Mouse (Mus musculus) limb, embryonic 14.5 days (tissue): ENCODE data around the gene Ndufaf8. TPM values are rescaled to one million over a fixed set of nuclear protein-coding genes. Genes with fewer than 3 reads are reported as not detected.
A peak's percentile ranks its signal among the peaks of the same experiment; 100 is the strongest.

ENCODE experiments used
- ATAC-seq: fragments of 200-750 bp; cut with Nextera tagmentation; 2 replicates; pipeline ENCODE4 v1.8.0; 2017; ENCODE audit warnings: low read depth, moderate number of reproducible peaks, moderate TSS enrichment; ENCODE audit not compliant: low FRiP score
- DNase-seq: peaks from one replicate; pipeline ENCODE4 v3.0.0-alpha.2; 2015; ENCODE audit warnings: low spot score
- H3K27ac ChIP-seq: fragments of 300-500 bp; sonication (generic); replicated peaks from 2 replicates; pipeline ENCODE4 v1.5.1; 2014; ENCODE audit warnings: low read depth, mild to moderate bottlenecking, low read length, moderate library complexity, mixed read lengths
- H3K27me3 ChIP-seq: fragments of 300-500 bp; sonication (generic); 2 replicates; pipeline ENCODE4 v1.6.1; 2014; ENCODE audit warnings: low read length, mixed read lengths; ENCODE audit not compliant: control insufficient read depth, insufficient read depth
- H3K36me3 ChIP-seq: fragments of 300-500 bp; sonication (generic); 2 replicates; pipeline ENCODE4 v1.6.1; 2014; ENCODE audit warnings: mild to moderate bottlenecking, low read length, moderate library complexity, mixed read lengths; ENCODE audit not compliant: control insufficient read depth, insufficient read depth
- H3K4me1 ChIP-seq: fragments of 300-500 bp; sonication (generic); 2 replicates; pipeline ENCODE4 v1.6.1; 2014; ENCODE audit warnings: antibody characterized with exemption, low read length, mixed read lengths; ENCODE audit not compliant: control insufficient read depth, insufficient read depth
- H3K4me2 ChIP-seq: fragments of 300-500 bp; sonication (generic); replicated peaks from 2 replicates; pipeline ENCODE4 v1.6.1; 2014; ENCODE audit warnings: low read depth, mild to moderate bottlenecking, low read length, moderate library complexity; ENCODE audit not compliant: severe bottlenecking
- H3K4me3 ChIP-seq: fragments of 300-500 bp; sonication (generic); replicated peaks from 2 replicates; pipeline ENCODE4 v1.5.1; 2014; ENCODE audit warnings: low read length
- H3K9ac ChIP-seq: fragments of 300-500 bp; sonication (generic); 2 replicates; pipeline ENCODE4 v1.6.1; 2014; ENCODE audit warnings: mild to moderate bottlenecking, low read depth, low read length, moderate library complexity; ENCODE audit not compliant: severe bottlenecking
- H3K9me3 ChIP-seq: fragments of 300-500 bp; sonication (generic); 2 replicates; pipeline ENCODE4 v1.6.1; 2016; ENCODE audit warnings: low read length; ENCODE audit not compliant: control insufficient read depth
- POLR2A ChIP-seq: fragments of 200-500 bp; IDR thresholded peaks from 2 replicates; pipeline ENCODE4 v1.8.0; 2012; ENCODE audit warnings: inconsistent platforms, mild to moderate bottlenecking, moderate library complexity, borderline replicate concordance; ENCODE audit not compliant: insufficient read depth, insufficient read length; ENCODE audit errors: extremely low read depth
- WGBS: fragments of 180-500 bp; shearing (Covaris S2); extraction: QIAGEN DNeasy Blood & Tissue Kit; methylation state at CpG from one replicate; pipeline ENCODE4 v1.1.7; 2014; 5-methylcytosine and 5-hydroxymethylcytosine counted together
- microRNA-seq: library from miRNA; unstranded; fragments of <30 nt; microRNA quantifications from one replicate; pipeline ENCODE4, GENCODE M21; 2016
- polyA plus RNA-seq, 2 experiments: library from polyadenylated mRNA; depleted of rRNA in 1 of 2; stranded (reverse) in 1 of 2; unstranded in 1 of 2; fragments of >200 nt; fragmentation: Nextera tagmentation in 1 of 2; extraction: Ambion mirVana in 1 of 2; gene quantifications; 2 replicates each; pipeline versions ENCODE4 v1.2.1 to v1.2.3; 2012 to 2014

Ndufaf8 gene
- polyA plus RNA-seq, 2 experiments = 40.0 to 81.2 TPM

GRCm38 (mm10) chr11:120140255-120140654 lies 41.5 kb downstream of the Ndufaf8 start:
- WGBS = 70% methylated on average over 6 of the region's 6 CpGs
- H3K9ac ChIP-seq = no peak overlapping the region
- H3K27me3 ChIP-seq = no peaks in the 10 kb centered on the region
- H3K4me1 ChIP-seq = no peaks in the 10 kb centered on the region
- no peak for TF ChIP-seq POLR2A
- peaks cover 24% of the 10 kb centered on the region for H3K36me3 ChIP-seq
- H3K9me3 ChIP-seq = no peaks in the 10 kb centered on the region
- no peak for ATAC-seq
- no peak overlapping the region for H3K4me2 ChIP-seq
- no peak overlapping the region for H3K27ac ChIP-seq
- no peak overlapping the region for H3K4me3 ChIP-seq
- DNase-seq = no peak

DNA sequence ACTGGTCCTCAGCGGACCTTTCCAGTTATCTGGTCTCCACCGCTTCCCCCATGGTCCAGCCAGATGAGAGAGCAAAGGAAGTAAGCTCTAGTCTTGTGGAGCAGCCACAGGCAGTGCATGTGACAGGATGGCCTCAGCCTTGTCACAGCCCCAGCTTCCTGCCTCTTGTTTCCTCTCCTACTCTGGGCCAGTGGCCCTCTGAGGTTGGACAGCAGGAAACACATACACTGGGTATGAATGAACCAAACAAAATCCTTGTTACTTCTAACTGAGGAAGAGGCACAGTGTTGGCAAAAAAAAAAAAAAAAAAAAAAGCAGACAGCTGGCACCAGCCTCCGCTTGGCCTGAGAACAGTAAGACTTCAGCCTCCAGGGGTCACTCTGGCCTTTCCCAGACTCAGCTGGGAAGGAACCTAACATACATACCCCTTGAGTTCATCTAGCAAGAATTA lies 43.9 kb downstream of the Ndufaf8 start:
- peak; percentile 44 for DNase-seq
- Histone ChIP-seq H3K4me2 (no peak overlapping the region), H3K27me3 (no peaks in the 10 kb centered on the region), H3K9me3 (no peaks in the 10 kb centered on the region), H3K9ac (no peak overlapping the region), H3K4me3 (no peak overlapping the region), H3K36me3 (peaks cover 21% of the 10 kb centered on the region), H3K4me1 (no peaks in the 10 kb centered on the region), H3K27ac (no peak overlapping the region)
- no peak for TF ChIP-seq POLR2A
- no peak for ATAC-seq
- WGBS = 76% methylated on average over 3 of the region's 3 CpGs

GRCm38 (mm10) chr11:120143708-120144497 lies 45.2 kb downstream of the Ndufaf8 start:
- H3K9me3 ChIP-seq = no peaks in the 10 kb centered on the region
- DNase-seq (no peak), ATAC-seq (no peak)
- H3K4me1 ChIP-seq = no peaks in the 10 kb centered on the region
- no peak for TF ChIP-seq POLR2A
- no peak overlapping the region for H3K27ac ChIP-seq
- H3K36me3 ChIP-seq = peaks cover 10% of the 10 kb centered on the region
- no peak overlapping the region for H3K4me3 ChIP-seq
- 79% methylated on average over 13 of the region's 13 CpGs for WGBS
- H3K4me2 ChIP-seq = no peak overlapping the region
- H3K9ac ChIP-seq = no peak overlapping the region
- no peaks in the 10 kb centered on the region for H3K27me3 ChIP-seq

DNA sequence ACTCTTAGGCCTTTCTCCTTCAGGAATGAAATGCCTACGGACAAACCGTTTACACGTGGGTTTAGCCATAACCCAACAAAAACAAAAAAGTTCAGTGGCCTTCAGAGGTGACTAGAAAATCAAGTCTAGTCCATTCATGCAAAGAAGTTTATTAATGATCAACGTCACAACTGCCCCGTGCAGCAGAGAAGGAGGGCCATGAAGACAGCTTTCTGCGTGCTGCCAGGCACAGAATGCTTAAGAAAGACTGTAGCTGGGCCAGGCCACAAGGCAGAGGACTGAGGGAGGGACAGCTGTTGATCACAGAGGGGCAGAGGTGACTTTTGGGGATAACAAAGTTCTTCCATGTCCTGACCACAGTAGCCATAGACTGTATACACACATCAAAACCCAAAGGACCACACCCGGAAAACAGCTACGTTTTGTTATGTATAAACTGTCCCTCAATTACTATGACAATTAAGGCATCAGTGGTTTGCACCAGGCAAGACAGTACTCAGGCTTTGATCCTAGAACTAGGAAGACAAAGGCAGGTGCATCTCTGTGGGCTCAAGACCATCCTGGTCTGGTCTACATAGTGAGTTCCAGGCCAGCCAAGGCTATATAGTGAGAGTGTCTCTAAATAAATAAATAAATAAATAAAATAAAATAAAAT lies 49.6 kb downstream of the Ndufaf8 start:
- Histone ChIP-seq H3K4me2 (no peak overlapping the region), H3K4me1 (peaks cover 10% of the 10 kb centered on the region), H3K27me3 (no peaks in the 10 kb centered on the region), H3K9me3 (no peaks in the 10 kb centered on the region), H3K4me3 (no peak overlapping the region), H3K9ac (no peak overlapping the region), H3K27ac (no peak overlapping the region), H3K36me3 (peaks cover 3% of the 10 kb centered on the region)
- ATAC-seq = no peak
- no peak for DNase-seq
- TF ChIP-seq POLR2A = no peak
- WGBS = 86% methylated on average over 8 of the region's 8 CpGs

- peaks cover 3% of the 10 kb centered on the region for H3K36me3 ChIP-seq
- DNase-seq = no peak
- H3K27me3 ChIP-seq = no peaks in the 10 kb centered on the region
- H3K4me1 ChIP-seq = peaks cover 10% of the 10 kb centered on the region
- TF ChIP-seq POLR2A = no peak
- no peak for ATAC-seq
- H3K9ac ChIP-seq = 0 out of 2 replicates have a peak overlapping the region, but pooled peaks have one; percentile 21
- peak overlapping the region; percentile 92 for H3K4me3 ChIP-seq
- H3K27ac ChIP-seq = no peak overlapping the region
- WGBS = 52% methylated on average over 6 of the region's 6 CpGs
- H3K4me2 ChIP-seq = peak overlapping the region; percentile 68
- H3K9me3 ChIP-seq = no peaks in the 10 kb centered on the region
Observed at GRCm38 (mm10) chr11:120149510-120150200, 50.9 kb downstream of the Ndufaf8 start.

Small RNA genes within 50 kb of the gene (microRNA-seq; reads per million reads assigned to microRNA genes)
- not detected for gene Gm25948

Other genes starting within 250 kb of the Ndufaf8 start
- gene Chmp6, start 185.5 kb upstream of the Ndufaf8 start, polyA plus RNA-seq (2012; rRNA removed) = 55.8 and 59.4 TPM in 2 replicates
- 96.0 and 101 TPM in 2 replicates for gene Chmp6, start 185.5 kb upstream of the Ndufaf8 start, polyA plus RNA-seq (2014; fragmentation: Nextera tagmentation; extraction: Ambion mirVana)
- 29.5 and 36.5 TPM in 2 replicates for gene Baiap2, start 156.2 kb upstream of the Ndufaf8 start, polyA plus RNA-seq (2012; rRNA removed)
- gene Baiap2, start 156.2 kb upstream of the Ndufaf8 start, polyA plus RNA-seq (2014; fragmentation: Nextera tagmentation; extraction: Ambion mirVana) = 23.4 and 28.1 TPM in 2 replicates
- gene Aatk, start 51.8 kb upstream of the Ndufaf8 start, polyA plus RNA-seq (2012; rRNA removed) = 14.8 and 19.0 TPM in 2 replicates
- gene Aatk, start 51.8 kb upstream of the Ndufaf8 start, polyA plus RNA-seq (2014; fragmentation: Nextera tagmentation; extraction: Ambion mirVana) = 5.9 and 8.1 TPM in 2 replicates
- 26.6 and 31.7 TPM in 2 replicates for gene Cep131, start 12.1 kb upstream of the Ndufaf8 start, polyA plus RNA-seq (2012; rRNA removed)
- 23.3 and 23.8 TPM in 2 replicates for gene Cep131, start 12.1 kb upstream of the Ndufaf8 start, polyA plus RNA-seq (2014; fragmentation: Nextera tagmentation; extraction: Ambion mirVana)
- 50.4 and 61.9 TPM in 2 replicates for gene Tepsin, start 197 bp upstream of the Ndufaf8 start, polyA plus RNA-seq (2012; rRNA removed)
- 14.8 and 17.1 TPM in 2 replicates for gene Tepsin, start 197 bp upstream of the Ndufaf8 start, polyA plus RNA-seq (2014; fragmentation: Nextera tagmentation; extraction: Ambion mirVana)
- 92.3 and 134 TPM in 2 replicates for gene Slc38a10, start 52.4 kb downstream of the Ndufaf8 start, polyA plus RNA-seq (2012; rRNA removed)
- 71.9 and 76.1 TPM in 2 replicates for gene Slc38a10, start 52.4 kb downstream of the Ndufaf8 start, polyA plus RNA-seq (2014; fragmentation: Nextera tagmentation; extraction: Ambion mirVana)
- 22.9 and 28.3 TPM in 2 replicates for gene Bahcc1, start 134.0 kb downstream of the Ndufaf8 start, polyA plus RNA-seq (2012; rRNA removed)
- 14.0 and 14.9 TPM in 2 replicates for gene Bahcc1, start 134.0 kb downstream of the Ndufaf8 start, polyA plus RNA-seq (2014; fragmentation: Nextera tagmentation; extraction: Ambion mirVana)
- 1,359 and 1,631 TPM in 2 replicates for gene Actg1, start 249.6 kb downstream of the Ndufaf8 start, polyA plus RNA-seq (2012; rRNA removed)
- gene Actg1, start 249.6 kb downstream of the Ndufaf8 start, polyA plus RNA-seq (2014; fragmentation: Nextera tagmentation; extraction: Ambion mirVana) = 2,223 and 2,513 TPM in 2 replicates